Mouse (Mus musculus): ENCODE results near the gene Cpa2.
A peak's percentile ranks its signal among the peaks of the same experiment; 100 is the strongest.

Gene Cpa2

DNA sequence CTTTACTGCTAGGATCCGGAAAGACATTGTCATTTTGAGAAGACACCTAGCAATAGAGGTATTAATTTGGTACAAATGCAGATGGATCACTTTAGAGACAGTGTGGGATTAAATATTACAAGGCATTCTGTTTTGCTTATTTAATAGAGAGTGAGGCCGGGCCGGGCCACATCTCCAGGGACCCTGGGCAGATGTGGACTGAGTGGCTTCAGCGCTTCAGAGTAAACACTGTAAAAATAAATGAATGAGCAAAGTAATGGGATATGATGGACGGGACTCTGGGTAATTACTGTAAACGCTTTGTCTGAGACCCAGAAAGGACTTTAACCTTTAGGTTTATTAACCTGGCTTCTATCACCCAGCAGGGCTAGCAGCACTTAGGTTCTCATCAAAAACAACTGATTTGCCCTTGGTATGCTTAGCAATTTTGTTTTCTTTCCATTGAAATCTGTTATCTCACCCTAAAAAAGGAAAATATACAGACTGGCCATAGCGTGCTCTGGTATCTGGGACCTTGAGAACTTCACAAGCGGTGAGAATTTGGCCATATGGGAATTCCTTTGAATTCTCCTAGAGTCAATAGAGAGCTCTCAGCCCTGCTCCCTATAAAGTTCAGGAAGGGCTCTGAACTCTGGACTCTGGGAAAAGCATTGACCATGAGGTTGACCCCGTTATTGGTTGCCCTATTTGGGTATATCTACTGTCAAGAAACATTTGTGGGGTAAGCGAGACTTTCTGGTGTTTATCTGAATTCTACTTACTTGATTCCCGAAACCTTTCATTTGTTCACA lies at the start of gene Cpa2:
TSS of gene Cpa2 (plus strand) at position 574 of the 791 bp plus-strand sequence.
- no peak for DNase-seq (ENCODE audit: low spot score in 2 of 2)

DNA sequence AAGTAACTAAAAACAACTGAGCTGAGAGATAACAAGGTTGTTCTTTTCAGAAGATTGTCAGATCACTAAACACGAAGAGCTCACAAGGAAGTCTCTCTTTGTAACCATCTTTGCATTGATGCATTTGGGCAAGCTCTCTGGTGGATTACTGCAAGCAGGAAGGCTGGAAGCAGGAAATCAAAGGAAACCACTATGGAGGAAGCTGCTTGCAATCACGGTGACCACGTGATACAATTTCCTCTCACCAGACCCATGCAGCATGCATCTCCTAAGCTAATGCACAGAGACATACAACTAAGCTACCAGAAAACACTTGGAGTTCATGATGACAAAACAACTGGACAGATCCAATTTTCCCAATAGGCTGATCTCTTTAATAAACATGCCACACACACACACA lies 42.3 kb upstream of the Cpa2 start:
- no peak for DNase-seq (ENCODE audit: low spot score in 2 of 2)

- DNase-seq (ENCODE audit: low spot score in 2 of 2), result no peak
Observed at GRCm38 (mm10) chr6:30508824-30509223, 32.6 kb upstream of the Cpa2 start.

GRCm38 (mm10) chr6:30509265-30510239 lies 31.8 kb upstream of the Cpa2 start, which contains the start of the genes Tmem209 and Ssmem1:
Gene Tmem209, minus strand, starts transcription at chr6:30509783.
Gene Ssmem1, plus strand, starts transcription at chr6:30509849.
- DNase-seq (ENCODE audit: low spot score in 2 of 2), result peak; percentile 99

GRCm38 (mm10) chr6:30510291-30510690 lies 31.1 kb upstream of the Cpa2 start:
- DNase-seq (ENCODE audit: low spot score in 2 of 2), result no peak

DNA sequence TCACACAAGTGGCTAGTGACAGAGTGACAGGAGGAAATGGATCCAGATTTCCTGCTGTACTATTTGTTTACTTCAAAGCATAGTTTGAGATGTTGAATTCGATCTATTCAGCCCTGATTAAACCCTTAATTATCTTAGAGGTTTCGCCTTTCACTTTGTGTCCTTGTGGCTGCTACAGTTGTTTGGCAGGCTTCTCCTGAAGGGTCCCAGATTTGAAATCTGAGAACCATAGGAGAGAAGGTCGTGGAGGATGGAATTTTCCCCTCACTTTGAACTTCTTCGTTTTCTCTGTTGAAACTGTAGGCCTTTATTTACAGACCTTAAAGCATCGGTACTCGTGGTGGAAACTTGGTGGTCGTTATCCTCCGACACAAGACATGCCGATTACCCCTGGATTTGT lies 27.1 kb upstream of the Cpa2 start:
- DNase-seq (ENCODE audit: low spot score in 2 of 2), result no peak

DNA sequence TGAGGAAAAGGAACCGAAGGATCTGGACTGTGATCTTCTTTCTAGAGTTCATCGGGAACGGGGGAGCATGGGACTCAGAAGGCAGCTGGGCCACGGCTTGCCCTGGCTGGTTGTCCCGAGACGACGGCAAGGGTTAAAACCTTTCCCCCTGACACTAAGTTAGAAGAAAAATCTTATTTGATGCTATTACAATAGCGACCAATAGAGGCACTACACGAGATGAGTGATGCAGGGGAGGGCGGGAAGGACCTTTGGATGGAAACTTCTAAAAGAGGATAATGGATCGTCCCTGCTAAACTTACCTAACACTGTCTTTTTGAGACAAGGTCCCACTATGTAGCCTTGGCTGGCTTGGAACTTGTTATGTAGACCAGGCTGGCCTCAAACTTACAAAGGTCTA lies 21.0 kb upstream of the Cpa2 start:
- no peak for DNase-seq (ENCODE audit: low spot score in 2 of 2)

- no peak for DNase-seq (ENCODE audit: low spot score in 2 of 2)
Observed at GRCm38 (mm10) chr6:30525456-30526332, 15.7 kb upstream of the Cpa2 start.

- no peak for DNase-seq (ENCODE audit: low spot score in 2 of 2)
Observed at GRCm38 (mm10) chr6:30526586-30527515, 14.5 kb upstream of the Cpa2 start.

DNA sequence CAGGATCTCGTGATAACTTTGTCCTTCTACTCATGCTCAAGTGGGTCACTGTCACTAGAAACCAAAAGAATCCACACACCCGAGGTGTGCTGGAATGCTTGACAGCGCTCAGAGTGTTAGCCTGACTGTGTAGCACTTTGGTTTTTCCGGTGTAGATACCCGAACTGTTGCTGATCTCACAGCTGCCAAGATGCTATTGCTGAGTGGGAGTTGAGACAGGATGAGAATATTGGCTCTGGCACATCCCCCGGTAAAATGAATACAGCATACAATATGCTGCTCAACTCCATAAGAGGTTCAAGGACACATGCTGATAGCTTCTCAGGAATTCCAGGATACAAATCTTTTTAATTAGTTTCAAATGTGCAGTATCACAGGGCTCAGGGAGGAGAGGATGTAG lies 12.6 kb upstream of the Cpa2 start:
- peak; percentile 36 to 44 for DNase-seq (ENCODE audit: low spot score in 2 of 2)

GRCm38 (mm10) chr6:30535340-30535739 lies 6.0 kb upstream of the Cpa2 start:
- peak in 1 of 2 experiments; percentile 28 for DNase-seq (ENCODE audit: low spot score in 2 of 2)

DNA sequence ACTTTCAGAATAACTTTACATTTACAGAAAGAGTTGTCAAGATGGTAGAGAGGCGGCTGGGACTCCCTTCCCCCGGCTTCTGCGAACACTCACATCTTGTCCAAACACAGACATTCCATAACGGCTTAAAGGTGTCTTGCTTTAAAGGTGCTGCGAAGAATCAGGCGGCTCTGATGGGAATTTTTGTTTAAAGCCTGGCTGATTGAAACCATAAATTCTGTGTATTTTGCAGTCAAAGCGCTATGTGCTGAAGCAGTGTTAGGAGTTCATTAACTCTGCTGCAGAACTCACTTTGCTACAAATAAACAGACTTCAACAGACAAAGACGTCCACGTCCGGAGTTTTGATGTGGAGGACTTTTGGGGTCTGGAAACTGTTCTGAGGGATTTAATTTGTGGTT lies 3.1 kb upstream of the Cpa2 start:
- DNase-seq (ENCODE audit: low spot score in 2 of 2), result no peak

DNA sequence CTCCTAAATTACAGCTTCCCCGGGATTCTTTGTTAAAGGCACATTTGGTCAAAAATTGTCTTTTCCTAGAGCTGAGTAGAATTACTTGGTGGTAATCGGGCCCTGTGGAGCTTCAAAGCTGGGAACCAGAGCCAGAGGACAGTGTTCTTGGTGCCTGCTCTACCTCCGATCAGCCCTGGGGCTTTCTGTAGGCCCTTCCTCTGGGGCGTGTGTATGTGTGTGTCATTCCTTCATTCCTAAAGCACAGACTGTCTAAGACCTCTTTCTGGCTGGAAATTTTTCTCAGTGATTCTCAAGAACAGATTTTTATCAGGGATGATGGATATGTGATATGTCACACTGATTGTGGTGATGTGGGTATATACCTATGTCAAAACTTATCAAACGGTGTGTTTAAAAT lies 2.6 kb upstream of the Cpa2 start:
- DNase-seq (ENCODE audit: low spot score in 2 of 2), result no peak

DNA sequence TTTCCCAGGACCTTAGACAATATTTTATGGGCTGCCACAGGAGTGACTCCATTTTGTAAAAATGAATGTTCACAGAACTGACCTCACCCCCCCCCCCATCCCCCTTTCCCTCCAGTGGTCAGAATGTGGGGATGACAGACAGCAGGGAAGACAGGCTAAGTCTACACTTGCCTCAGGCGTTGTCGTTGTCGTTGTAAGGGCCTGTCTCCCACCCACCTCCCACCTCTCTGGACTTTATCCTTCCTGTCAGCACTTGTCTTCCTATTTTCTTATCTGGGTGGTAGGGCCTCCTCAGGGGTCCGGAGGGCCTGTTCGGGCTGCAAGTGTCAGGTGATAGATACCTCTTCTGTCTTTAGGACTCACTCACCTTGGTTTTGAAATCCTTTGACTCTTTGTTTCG lies 895 bp downstream of the Cpa2 start:
- DNase-seq (ENCODE audit: low spot score in 2 of 2), result no peak

DNA sequence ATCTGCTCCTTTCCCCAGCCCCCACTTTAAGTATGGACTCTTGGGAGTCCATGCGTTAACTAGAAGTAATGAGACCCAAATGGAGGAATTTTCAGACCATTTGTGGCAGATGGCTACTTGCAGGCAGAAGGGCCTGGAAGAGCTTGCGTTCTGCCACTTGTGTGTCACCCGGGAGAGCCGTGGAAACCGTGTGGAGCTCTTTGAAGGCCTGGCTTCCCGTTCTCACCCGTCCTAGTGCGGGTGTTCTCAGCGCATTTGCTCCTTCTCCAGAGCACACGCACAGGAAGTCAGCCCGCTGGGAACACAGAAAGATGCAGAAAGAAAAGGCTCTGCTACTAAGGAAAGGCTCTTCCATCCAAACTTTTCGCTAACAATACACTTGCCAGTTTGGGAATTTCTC lies 1.7 kb downstream of the Cpa2 start:
- DNase-seq (ENCODE audit: low spot score in 2 of 2), result no peak

DNA sequence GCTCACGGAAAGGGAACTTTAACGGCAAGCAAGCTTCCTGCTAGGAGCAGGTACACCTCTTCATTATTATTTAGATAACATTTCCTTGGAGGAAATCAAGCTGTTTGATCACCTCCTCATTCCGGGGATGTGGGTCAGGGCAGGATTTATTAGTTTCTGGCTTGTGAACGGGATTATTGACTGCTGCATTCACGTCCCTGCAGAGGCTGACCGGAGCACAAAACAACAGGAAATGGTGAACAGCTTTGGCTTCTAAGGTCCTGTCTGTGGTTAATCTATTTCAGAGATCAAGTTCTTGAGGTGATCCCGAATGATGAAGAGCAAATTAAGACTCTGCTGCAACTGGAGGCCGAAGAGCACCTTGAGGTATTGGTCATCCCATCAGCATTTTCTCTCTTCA lies 2.5 kb downstream of the Cpa2 start:
- DNase-seq (ENCODE audit: low spot score in 2 of 2), result no peak

DNA sequence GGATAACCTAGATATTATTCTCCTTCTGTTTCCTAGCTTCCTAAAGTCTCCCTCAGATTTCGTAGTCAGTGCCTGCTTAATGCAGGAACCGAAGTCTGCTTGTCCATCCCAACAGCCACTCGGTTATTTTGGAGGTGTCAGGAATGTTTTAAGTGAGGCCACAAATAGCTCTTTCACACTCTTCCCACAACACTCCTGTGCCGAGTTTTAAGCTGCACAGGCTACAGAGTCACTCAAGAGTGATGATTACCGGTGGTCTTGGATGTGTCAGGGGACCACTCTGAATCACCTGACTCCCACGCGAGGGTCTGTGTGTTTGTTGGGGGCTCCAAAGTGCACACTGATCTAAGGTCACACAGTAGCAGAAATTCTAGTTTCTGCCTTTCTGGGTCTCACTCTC lies 4.3 kb downstream of the Cpa2 start:
- DNase-seq (ENCODE audit: low spot score in 2 of 2), result peak; percentile 43 to 47

- peak; percentile 41 to 43 for DNase-seq (ENCODE audit: low spot score in 2 of 2)
Observed at GRCm38 (mm10) chr6:30546571-30547273, 5.3 kb downstream of the Cpa2 start.

DNA sequence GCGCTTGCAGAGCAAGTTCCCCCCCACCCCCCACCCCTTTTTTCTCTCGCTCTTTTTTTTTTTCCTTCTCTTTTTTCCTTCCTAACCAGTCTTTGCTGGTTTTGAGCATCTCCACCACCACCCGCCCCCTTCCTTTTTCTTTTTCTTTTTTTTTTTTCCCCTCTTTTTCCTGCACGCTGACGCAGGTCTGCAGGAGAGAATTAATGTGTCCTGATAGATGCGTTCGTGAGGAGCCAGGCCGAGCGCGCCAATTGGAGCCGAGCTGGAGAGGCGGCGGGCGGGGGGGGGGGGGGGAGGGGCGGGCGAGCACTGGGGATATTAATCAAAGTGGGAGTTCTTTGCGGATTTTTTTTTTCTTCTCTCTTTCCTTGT lies 5.9 kb downstream of the Cpa2 start:
- DNase-seq (ENCODE audit: low spot score in 2 of 2), result no peak

Data from right cerebral cortex, adult 2 months (tissue).